Mouse (Mus musculus) hindbrain, postnatal 0 days (tissue): Measurements from ENCODE around the gene Hist1h2ak. TPM values are rescaled to one million over a fixed set of nuclear protein-coding genes. Genes with fewer than 3 reads are reported as not detected.
"Not testable (repeated sequence)": the region's sequence is repeated elsewhere in the genome, so short reads cannot be mapped to it uniquely, and the experiment has no call there.

ENCODE experiments used
- ATAC-seq: fragments of 200-750 bp; cut with Nextera tagmentation; 2 replicates; pipeline ENCODE4 v1.8.0; 2017; ENCODE audit warnings: mild to moderate bottlenecking, moderate TSS enrichment, moderate library complexity
- DNase-seq: peaks from one replicate; pipeline ENCODE4 v3.0.0-alpha.2; 2015; ENCODE audit warnings: low spot score
- H3K27ac ChIP-seq: fragments of 300-500 bp; sonication (generic); 2 replicates; pipeline ENCODE4 v1.5.1; 2014; ENCODE audit warnings: mild to moderate bottlenecking
- H3K27me3 ChIP-seq: fragments of 300-500 bp; sonication (generic); 2 replicates; pipeline ENCODE4 v1.6.1; 2014; ENCODE audit warnings: low read length, mixed read lengths; ENCODE audit not compliant: insufficient read depth
- H3K36me3 ChIP-seq: fragments of 300-500 bp; sonication (generic); 2 replicates; pipeline ENCODE4 v1.6.1; 2014; ENCODE audit warnings: low read length, mixed read lengths; ENCODE audit not compliant: insufficient read depth
- H3K4me1 ChIP-seq: fragments of 300-500 bp; sonication (generic); 2 replicates; pipeline ENCODE4 v1.6.1; 2014; ENCODE audit warnings: antibody characterized with exemption, low read length, mixed read lengths; ENCODE audit not compliant: insufficient read depth
- H3K4me2 ChIP-seq: fragments of 300-500 bp; sonication (generic); 2 replicates; pipeline ENCODE4 v1.6.1; 2014; ENCODE audit warnings: low read depth, mild to moderate bottlenecking, low read length, moderate library complexity, mixed read lengths
- H3K4me3 ChIP-seq: fragments of 300-500 bp; sonication (generic); 2 replicates; pipeline ENCODE4 v1.5.1; 2014; ENCODE audit warnings: low read length
- H3K9ac ChIP-seq: fragments of 300-500 bp; sonication (generic); replicated peaks from 2 replicates; pipeline ENCODE4 v1.6.1; 2014; ENCODE audit warnings: mild to moderate bottlenecking, low read length, moderate library complexity, mixed read lengths
- H3K9me3 ChIP-seq: fragments of 300-500 bp; sonication (generic); 2 replicates; pipeline ENCODE4 v1.6.1; 2016; ENCODE audit warnings: low read length, mixed read lengths
- CTCF ChIP-seq: IDR thresholded peaks from 2 replicates; pipeline ENCODE4 v1.5.1; 2016; ENCODE audit warnings: antibody characterized with exemption, control low read depth, low read depth
- WGBS: fragments of 180-500 bp; shearing (Covaris S2); extraction: QIAGEN DNeasy Blood & Tissue Kit; methylation state at CpG from one replicate; pipeline ENCODE4 v1.1.7; 2014; 5-methylcytosine and 5-hydroxymethylcytosine counted together
- polyA plus RNA-seq: library from polyadenylated mRNA; unstranded; fragments of >200 nt; fragmentation: Nextera tagmentation; extraction: Ambion mirVana; gene quantifications from 2 replicates; pipeline ENCODE4 v1.2.1, GENCODE M21; 2015
- total RNA-seq: library from RNA; depleted of rRNA; stranded (reverse); fragments of >200 nt; gene quantifications from 2 replicates; pipeline ENCODE4 v1.2.3, GENCODE M21; 2014

Hist1h2ak gene
- total and polyA plus RNA-seq, 2 experiments from 2014 or later: 9.9 to 429 TPM

GRCm38 (mm10) chr13:21781639-21782038, 28.0 kb upstream of the Hist1h2ak start:
- Histone ChIP-seq H3K9me3 (no peaks in the 10 kb centered on the region), H3K4me1 (peaks cover 9% of the 10 kb centered on the region; the same call in 1 of the 2 replicates), H3K27me3 (no peaks in the 10 kb centered on the region), H3K27ac (no peak overlapping the region), H3K4me2 (no peak overlapping the region), H3K9ac (no peak overlapping the region), H3K4me3 (no peak overlapping the region), H3K36me3 (no peaks in the 10 kb centered on the region)
- ATAC-seq (no peak), DNase-seq (no peak)
- WGBS: 98% methylated on average over 1 of the region's 1 CpGs
- TF ChIP-seq CTCF: no peak

- H3K9me3 ChIP-seq: no peaks in the 10 kb centered on the region
- no peak for TF ChIP-seq CTCF
- H3K4me3 ChIP-seq: no peak overlapping the region; the same call in 1 of the 2 replicates
- no peak for DNase-seq
- peak overlapping the region; percentile 78; the same call in 1 of the 2 replicates for H3K27ac ChIP-seq
- 46% methylated on average over 6 of the region's 6 CpGs for WGBS
- no peaks in the 10 kb centered on the region for H3K36me3 ChIP-seq
- peak overlapping the region; percentile 97 for H3K4me2 ChIP-seq
- H3K9ac ChIP-seq: no peak overlapping the region
- no peak for ATAC-seq
- H3K27me3 ChIP-seq: no peaks in the 10 kb centered on the region
- peaks cover 9% of the 10 kb centered on the region; the same call in 1 of the 2 replicates for H3K4me1 ChIP-seq
These were observed 27.5 kb upstream of the Hist1h2ak start for GRCm38 (mm10) chr13:21781021-21781555.

DNA sequence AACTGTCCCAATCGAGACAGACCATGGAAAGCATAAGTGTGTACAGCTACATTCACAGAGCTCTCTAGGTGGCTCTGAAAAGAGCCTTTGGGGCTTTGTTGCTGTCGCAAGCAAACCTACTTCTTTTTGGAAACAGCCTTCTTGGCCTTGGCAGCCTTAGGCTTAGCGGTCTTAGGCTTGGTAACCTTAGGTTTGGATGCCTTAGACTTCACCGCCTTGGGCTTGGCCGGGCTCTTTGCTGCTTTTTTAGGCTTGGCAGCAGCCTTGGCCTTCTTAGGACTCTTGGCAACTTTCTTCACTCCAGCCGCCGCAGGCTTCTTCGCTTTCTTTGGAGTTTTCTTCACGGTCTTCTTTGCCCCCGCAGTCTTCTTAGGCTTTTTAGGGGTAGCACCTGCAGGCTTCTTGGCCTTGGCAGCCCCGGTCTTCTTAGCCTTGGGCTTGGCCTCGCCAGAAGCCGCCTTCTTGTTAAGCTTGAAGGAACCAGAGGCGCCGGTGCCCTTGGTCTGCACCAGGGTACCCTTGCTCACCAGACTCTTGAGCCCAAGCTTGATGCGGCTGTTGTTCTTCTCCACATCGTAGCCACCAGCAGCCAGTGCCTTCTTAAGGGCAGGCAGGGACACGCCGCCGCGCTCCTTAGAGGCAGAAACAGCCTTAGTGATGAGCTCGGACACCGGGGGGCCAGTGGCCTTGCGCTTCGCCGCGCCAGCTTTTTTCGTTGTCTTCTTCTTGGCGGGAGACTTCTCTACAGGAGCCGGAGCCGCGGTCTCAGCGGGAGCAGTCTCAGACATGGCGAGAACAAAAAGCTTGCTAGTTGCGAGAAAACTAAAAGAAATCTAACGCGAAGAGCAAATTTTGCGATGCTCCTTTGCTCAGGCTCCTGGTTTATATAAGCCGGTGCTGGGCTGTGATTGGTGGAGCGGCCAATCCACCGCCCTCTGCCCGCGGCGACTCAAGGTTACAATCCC, 26.4 kb upstream of the Hist1h2ak start, which contains the start of gene Hist1h1b:
Gene Hist1h1b, minus strand, starts transcription at position 859 of the 965 bp plus-strand sequence.
- H3K36me3 ChIP-seq: no peaks in the 10 kb centered on the region
- no peaks in the 10 kb centered on the region for H3K9me3 ChIP-seq
- H3K9ac ChIP-seq: peak within 1 kb of the TSS; percentile 61
- peak within 1 kb of the TSS; percentile 97 for H3K4me2 ChIP-seq
- under 1% methylated on average over 44 of the region's 44 CpGs for WGBS
- peak within 1 kb of the TSS; percentile 78 for H3K27ac ChIP-seq
- H3K27me3 ChIP-seq: no peaks in the 10 kb centered on the region
- ATAC-seq (peak; percentile 14; the same call in 1 of the 2 replicates), DNase-seq (peak; percentile 69)
- H3K4me1 ChIP-seq: peaks cover 9% of the 10 kb centered on the region; the same call in 1 of the 2 replicates
- TF ChIP-seq CTCF: no peak
- H3K4me3 ChIP-seq: peak within 1 kb of the TSS; percentile 44

DNA sequence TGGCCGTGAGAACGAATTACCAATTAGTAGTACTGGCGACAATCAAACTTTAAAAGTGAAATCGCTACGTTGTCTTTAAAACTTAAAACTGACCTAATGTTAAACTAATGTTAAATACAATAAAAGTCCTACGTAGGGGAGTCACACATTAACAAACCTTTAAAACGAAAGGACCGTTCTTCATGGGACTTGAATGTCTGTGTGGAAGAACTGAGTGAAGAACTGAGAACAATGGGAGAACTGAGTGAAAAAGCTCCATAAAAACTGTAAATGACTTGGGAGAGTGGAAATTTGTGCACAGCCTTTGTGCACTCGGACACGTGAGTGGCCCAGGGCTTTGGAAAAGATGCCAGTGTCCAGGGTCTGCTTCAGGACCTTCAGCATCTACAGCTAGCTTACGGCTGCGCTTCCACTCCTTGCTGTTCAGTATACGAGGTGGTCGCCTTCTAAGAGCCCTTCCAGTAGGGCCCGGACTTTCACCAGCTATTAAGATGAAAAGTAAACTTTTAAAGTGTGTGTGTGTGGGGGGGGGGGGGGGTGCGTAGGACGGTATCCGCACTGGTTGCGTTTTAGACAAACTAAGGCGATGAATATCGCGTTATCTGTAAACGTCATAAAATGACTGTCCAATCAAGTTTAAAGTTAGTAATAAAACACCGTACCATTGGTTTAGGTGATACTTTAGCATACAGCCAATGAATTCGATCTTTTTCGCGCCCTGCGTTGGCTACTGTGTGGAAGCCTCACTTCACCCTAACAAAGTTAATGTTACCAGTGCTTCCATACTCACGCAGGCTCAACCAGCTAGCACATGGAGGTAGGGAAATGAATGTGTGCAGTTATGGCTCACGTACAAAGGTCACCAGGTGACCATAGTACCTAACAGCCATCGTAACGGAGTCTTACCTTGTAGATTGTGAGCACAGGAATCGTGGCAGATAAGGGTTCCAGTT, 25.5 kb upstream of the Hist1h2ak start:
- no peak for TF ChIP-seq CTCF
- peaks cover 9% of the 10 kb centered on the region; the same call in 1 of the 2 replicates for H3K4me1 ChIP-seq
- H3K9ac ChIP-seq: peak overlapping the region; percentile 61
- 5% methylated on average over 33 of the region's 33 CpGs for WGBS
- peak overlapping the region; percentile 44 for H3K4me3 ChIP-seq
- peak overlapping the region; percentile 97 for H3K4me2 ChIP-seq
- no peaks in the 10 kb centered on the region for H3K9me3 ChIP-seq
- peak overlapping the region; percentile 78 for H3K27ac ChIP-seq
- ATAC-seq: peak; percentile 95
- H3K27me3 ChIP-seq: no peaks in the 10 kb centered on the region
- no peaks in the 10 kb centered on the region for H3K36me3 ChIP-seq
- peak; percentile 95 for DNase-seq

GRCm38 (mm10) chr13:21755707-21756106, 2.1 kb upstream of the Hist1h2ak start:
- no peak for TF ChIP-seq CTCF
- Histone ChIP-seq H3K4me3 (no peak overlapping the region), H3K36me3 (no peaks in the 10 kb centered on the region), H3K4me1 (peaks cover 9% of the 10 kb centered on the region; the same call in 1 of the 2 replicates), H3K9me3 (no peaks in the 10 kb centered on the region), H3K27ac (no peak overlapping the region), H3K4me2 (0 out of 2 replicates have a peak overlapping the region, but pooled peaks have one; percentile 18), H3K9ac (no peak overlapping the region), H3K27me3 (no peaks in the 10 kb centered on the region)
- no peak for ATAC-seq
- no peak for DNase-seq
- whole genome bisulfite sequencing: 70% methylated on average over 1 of the region's 1 CpGs

DNA sequence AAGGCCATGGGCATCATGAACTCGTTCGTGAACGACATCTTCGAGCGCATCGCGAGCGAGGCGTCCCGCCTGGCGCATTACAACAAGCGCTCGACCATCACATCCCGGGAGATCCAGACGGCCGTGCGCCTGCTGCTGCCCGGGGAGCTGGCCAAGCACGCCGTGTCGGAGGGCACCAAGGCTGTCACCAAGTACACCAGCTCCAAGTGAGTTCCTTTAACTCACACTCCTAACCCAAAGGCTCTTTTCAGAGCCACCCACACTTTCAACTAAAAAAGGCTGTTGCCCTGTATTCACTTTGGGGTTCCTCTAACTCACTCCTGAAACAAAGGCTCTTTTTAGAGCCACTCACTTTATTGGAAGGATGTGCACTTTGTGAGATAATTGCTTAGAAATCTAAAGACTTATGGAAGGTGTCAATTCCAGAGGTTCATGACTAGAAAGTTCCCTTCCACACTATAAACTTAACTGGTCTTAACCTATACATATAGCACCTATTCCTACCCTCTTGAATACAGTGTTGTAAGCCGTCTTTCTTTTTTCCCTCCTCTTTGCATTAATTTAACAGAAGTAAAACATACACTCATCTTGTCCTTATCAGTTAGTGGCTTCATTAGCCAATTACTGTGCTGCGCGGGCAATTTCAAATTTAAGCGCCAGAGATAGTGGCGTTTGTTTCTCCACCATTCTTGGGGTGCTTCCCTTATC, 821 bp upstream of the Hist1h2ak start:
- H3K4me1 ChIP-seq, H3K36me3 ChIP-seq, H3K27me3 ChIP-seq, H3K9me3 ChIP-seq, ATAC-seq: not testable (repeated sequence)
- WGBS: under 1% methylated on average over 18 of the region's 26 CpGs
- H3K4me2 ChIP-seq: peak overlapping the region; percentile 64
- H3K4me3 ChIP-seq: peak overlapping the region; percentile 44
- DNase-seq: peak; percentile 64
- H3K27ac ChIP-seq: peak overlapping the region; percentile 90; the same call in 1 of the 2 replicates
- H3K9ac ChIP-seq: peak overlapping the region; percentile 38; the same call in 1 of the 2 replicates
